Mouse (Mus musculus): ENCODE measurements at regions not wholly inside any gene's neighbourhood (a gene's known extent, or its start where the extent isn't known, plus 50 kb on each side); places are given as distances from the start of the nearest gene placed in this dataset.

DNA sequence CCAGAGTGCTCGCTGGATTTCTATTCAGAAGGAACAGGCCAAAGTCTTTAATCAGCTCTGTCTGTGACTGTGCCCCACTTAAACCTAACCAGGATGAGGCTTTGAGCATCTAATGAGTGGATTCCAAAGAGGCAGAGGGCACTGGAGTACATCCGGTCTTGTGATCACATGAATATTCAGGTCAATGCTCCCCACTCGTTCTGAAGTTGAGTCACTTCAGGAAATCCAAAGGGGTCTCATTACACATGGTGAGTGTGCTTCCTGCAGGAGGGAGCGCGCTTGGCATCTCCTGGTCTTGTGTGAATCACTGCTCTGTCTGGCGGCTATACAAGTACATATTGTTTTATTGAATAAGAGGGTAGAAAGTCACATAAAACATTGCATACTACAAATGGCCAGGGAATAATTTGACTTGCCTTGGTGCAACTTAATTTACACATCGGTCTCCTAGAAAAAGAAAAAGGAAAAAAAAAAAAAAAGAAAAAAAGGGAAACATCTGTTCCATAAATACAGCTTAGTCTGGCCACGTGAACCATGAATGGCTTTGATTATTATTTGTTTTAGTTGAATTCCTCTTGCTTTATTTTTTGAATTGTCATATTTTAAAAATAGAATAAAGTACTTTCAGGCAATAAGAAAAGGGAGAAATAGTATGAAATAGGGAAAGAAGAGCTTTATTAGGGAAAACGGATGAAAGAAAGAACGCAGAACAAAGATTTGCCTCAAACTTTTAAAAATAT is 148.1 kb upstream of the Hmga2 start:
- TF ChIP-seq GATA1 (IDR thresholded peaks at IDR 0.05; ENCODE audit: low read length) (no peak), TAL1 (IDR thresholded peaks at IDR 0.05; ENCODE audit: low read length) (no peak)
